Mouse (Mus musculus) left cerebral cortex, postnatal 4 days (tissue): ENCODE data around the gene Fbln2. TPM values are rescaled to one million over a fixed set of nuclear protein-coding genes. Genes with fewer than 3 reads are reported as not detected.

Experiments
- DNase-seq: peaks from one replicate; pipeline ENCODE4 v3.0.0-alpha.2; 2022
- intact Hi-C: fragments of 180-260 bp; cut with DNase I; formaldehyde crosslinking; loops from one replicate; pipeline ENCODE4 v1.15.1; 2025
- total RNA-seq, 2 experiments: library from RNA; stranded (reverse); gene quantifications; 2 replicates each; pipeline ENCODE4 v1.2.3; 2021

Gene Fbln2
- total RNA-seq, 2 experiments from 2014 or later = 15.3 to 17.5 TPM

DNA sequence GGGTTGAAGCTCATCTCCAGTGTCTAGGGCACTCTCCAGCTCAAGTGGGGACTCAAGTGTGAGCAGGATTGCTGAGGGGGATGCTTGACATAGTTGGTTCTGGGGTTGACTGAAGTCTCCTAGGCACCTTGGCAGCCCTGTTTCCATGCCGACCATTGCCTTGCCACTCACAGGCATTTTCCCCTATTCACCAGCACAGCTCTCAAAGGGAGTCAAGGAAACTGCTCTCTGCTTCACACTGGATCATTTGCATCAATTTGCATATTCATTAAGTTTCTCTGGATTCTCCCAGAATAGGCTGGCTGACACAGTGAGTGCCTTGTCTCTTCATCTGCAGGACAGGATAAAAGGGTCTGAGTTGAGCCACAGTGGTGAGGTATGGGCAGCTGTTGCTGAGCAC lies 89.6 kb downstream of the Fbln2 start:
- intact Hi-C loops = no loop called here
- peak; percentile 56 for DNase-seq

GRCm38 (mm10) chr6:91302337-91302736 lies 90.1 kb downstream of the Fbln2 start:
- intact Hi-C loops = no loop called here
- DNase-seq = no peak

GRCm38 (mm10) chr6:91304172-91304571 lies 91.9 kb downstream of the Fbln2 start:
- intact Hi-C loops = no loop called here
- no peak for DNase-seq

DNA sequence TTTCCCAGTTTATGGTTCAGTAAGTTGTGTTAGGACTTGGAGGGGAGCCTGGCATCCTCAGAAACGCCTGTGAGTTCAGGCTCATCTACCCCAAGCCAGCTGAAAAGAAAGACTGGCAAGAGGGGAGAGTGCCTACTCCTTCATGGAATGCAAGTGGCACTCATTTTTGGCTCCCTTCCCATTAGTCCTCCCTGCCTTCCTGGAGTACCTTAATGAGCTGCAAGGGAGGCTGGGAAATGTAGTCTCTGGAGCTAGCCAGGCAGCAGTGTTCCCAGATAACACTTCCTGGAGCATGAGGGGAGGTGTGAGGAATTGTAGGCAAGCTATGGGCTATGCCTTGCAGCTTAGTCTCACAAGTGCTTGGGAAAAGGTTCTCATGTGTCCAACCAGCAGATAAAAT lies 95.7 kb downstream of the Fbln2 start:
- intact Hi-C loops = no loop called here
- no peak for DNase-seq

- intact Hi-C loops = no loop called here
- DNase-seq = no peak
These were observed 98.9 kb downstream of the Fbln2 start for GRCm38 (mm10) chr6:91311204-91311603.

GRCm38 (mm10) chr6:91312491-91312890 lies 100.2 kb downstream of the Fbln2 start:
- intact Hi-C loops = no loop called here
- DNase-seq = no peak

Other genes with a start within 250 kb of the Fbln2 start
- gene Iqsec1, start 223.8 kb upstream of the Fbln2 start, total RNA-seq = 100 to 1,000 TPM; 137 to 174 TPM
- gene Nup210, start 95.6 kb upstream of the Fbln2 start, total RNA-seq = 10 to 100 TPM; 43.6 to 49.4 TPM
- 10 to 100 TPM; 67.9 to 78.2 TPM for gene Hdac11, start 55.8 kb upstream of the Fbln2 start, total RNA-seq
- gene Wnt7a, start 198.9 kb downstream of the Fbln2 start, total RNA-seq = 10 to 100 TPM; 18.1 to 21.7 TPM